Mouse (Mus musculus): Measurements from ENCODE around the gene Irx6. TPM values are rescaled to one million over a fixed set of nuclear protein-coding genes. Genes with fewer than 3 reads are reported as not detected.
A peak's percentile ranks its signal among the peaks of the same experiment; 100 is the strongest.

Gene Irx6
- polyA plus RNA-seq, 1 experiment from 2014 or later: 1.8 TPM

DNA sequence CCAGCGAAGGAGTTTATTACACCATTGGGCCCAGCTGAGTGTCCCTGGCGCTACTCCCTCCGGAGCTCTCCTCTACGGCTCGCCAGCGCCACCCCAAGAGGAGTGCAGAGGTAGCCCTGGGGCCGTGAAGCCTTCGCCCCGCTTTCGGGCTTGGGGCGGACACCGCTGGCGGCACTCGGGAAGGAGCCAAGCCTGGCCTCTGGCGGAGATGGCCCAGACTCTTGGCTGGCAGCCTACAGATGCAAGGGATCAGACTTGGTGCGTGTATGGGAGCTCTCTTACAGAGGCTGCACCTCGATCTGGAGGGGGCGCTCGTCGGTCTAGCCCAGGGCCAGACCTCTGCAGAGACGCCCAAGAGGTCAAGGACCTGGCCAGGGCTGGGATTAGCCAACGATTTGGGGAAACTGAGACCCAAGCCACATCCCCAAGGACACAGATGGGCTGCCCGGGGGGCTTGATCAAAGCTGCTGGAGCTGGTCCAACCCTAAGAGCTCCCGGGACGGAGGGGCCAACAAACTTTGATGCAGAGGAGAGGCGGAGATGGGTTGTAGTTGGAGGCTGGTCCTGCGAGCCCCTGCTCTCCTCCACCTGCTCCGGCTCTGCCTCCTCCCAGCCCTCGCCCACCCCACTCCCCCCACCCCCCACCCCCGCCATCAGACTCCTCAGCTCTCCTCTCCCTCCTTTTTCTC, 389 bp upstream of the Irx6 start:
- H3K4me2 ChIP-seq: peak overlapping the region; percentile 89
- peak; percentile 68 for ATAC-seq (ENCODE audit: extremely low read depth, insufficient number of reproducible peaks, low FRiP score, low TSS enrichment)
- H3K4me1 ChIP-seq: peaks cover 24% of the 10 kb centered on the region
- H3K27ac ChIP-seq (replicated peaks): no peak overlapping the region
- WGBS: 2% methylated on average over 29 of the region's 30 CpGs
- no peaks in the 10 kb centered on the region for H3K9me3 ChIP-seq
- H3K36me3 ChIP-seq: no peaks in the 10 kb centered on the region
- H3K27me3 ChIP-seq (replicated peaks): peaks cover 96% of the 10 kb centered on the region
- peak overlapping the region; percentile 59 for H3K4me3 ChIP-seq
- peak overlapping the region; percentile 75 for H3K9ac ChIP-seq

DNA sequence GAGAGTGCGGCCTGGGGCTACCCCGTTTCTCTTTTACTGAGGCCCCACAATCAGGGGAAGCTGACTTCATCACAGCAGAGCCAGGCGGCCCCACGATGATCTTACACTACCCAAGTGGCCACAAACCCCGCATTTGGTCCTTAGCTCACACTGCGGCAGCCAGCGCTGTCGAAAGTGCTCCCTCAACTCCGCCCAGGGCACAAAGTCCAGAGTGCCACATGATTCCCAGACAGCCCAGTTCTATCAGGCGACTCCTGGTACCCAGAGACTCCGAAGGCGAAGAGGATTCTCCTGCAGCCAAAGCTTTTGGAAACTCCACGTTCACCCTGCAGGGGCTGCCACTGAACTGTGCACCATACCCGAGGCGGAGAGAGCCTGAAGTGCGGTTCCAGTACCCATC, 4.3 kb downstream of the Irx6 start:
- 13% methylated on average over 16 of the region's 16 CpGs for WGBS
- H3K4me3 ChIP-seq: peak overlapping the region; percentile 35
- peaks cover 93% of the 10 kb centered on the region for H3K27me3 ChIP-seq (replicated peaks)
- no peak for ATAC-seq (ENCODE audit: extremely low read depth, insufficient number of reproducible peaks, low FRiP score, low TSS enrichment)
- peak overlapping the region; percentile 58 for H3K4me2 ChIP-seq
- H3K9ac ChIP-seq: peak overlapping the region; percentile 30; the same call in 1 of the 2 replicates
- H3K36me3 ChIP-seq: no peaks in the 10 kb centered on the region
- H3K27ac ChIP-seq (replicated peaks): no peak overlapping the region
- H3K4me1 ChIP-seq: peaks cover 18% of the 10 kb centered on the region
- no peaks in the 10 kb centered on the region for H3K9me3 ChIP-seq

DNA sequence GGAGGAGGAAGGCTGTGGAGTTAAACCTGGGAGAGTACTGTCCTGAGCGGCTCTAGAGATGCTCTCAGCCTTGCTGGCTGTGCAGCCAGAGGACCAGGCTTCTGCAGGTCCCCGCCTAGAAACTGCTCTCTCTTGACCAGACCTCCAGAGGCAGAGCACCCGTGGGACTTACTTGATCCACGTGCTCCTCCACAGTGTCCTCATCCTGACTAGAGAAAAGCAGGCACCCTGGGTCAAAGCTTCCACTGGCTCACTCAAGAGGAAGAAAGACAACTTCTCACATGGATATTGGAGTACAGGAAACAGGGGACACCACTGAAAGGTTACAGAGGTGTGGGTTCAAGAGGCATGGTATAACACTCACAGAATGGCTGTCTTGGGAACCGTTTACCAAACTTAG, 23.3 kb downstream of the Irx6 start:
- Histone ChIP-seq H3K4me1 (no peaks in the 10 kb centered on the region), H3K9me3 (peaks cover 11% of the 10 kb centered on the region; the same call in 1 of the 2 replicates), H3K4me2 (no peak overlapping the region), H3K4me3 (no peak overlapping the region), H3K27me3 (replicated peaks) (no peaks in the 10 kb centered on the region; the same call in none of the 2 replicates), H3K27ac (replicated peaks) (no peak overlapping the region), H3K36me3 (no peaks in the 10 kb centered on the region), H3K9ac (no peak overlapping the region)
- no peak for ATAC-seq (ENCODE audit: extremely low read depth, insufficient number of reproducible peaks, low FRiP score, low TSS enrichment)
- whole genome bisulfite sequencing: 81% methylated on average over 5 of the region's 5 CpGs

DNA sequence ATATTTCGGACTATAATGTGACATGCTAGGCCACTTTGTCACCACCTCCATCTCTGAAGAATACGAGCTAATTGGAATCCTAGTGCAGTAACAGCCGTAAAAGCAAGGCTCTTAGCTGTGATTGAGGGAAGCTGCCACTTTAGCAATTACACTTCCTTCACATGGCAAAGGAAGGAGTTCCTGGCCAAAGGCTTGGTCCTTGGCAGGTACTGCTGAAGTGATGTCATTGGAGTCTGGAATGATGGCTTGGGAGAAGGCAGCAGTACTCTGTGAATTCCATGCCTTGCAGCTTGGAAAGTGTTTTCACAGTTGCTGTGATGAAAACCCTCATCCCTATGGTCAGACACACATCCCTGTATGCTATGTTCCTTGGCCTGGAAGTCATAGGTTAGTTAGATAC, 24.3 kb downstream of the Irx6 start:
- Histone ChIP-seq H3K4me1 (0 out of 2 replicates have a peak, but pooled peaks cover under 1% of the 10 kb centered on the region), H3K4me3 (no peak overlapping the region), H3K27me3 (replicated peaks) (no peaks in the 10 kb centered on the region; the same call in 1 of the 2 replicates), H3K36me3 (no peaks in the 10 kb centered on the region), H3K9me3 (0 out of 2 replicates have a peak, but pooled peaks cover 4% of the 10 kb centered on the region), H3K27ac (replicated peaks) (no peak overlapping the region), H3K4me2 (no peak overlapping the region), H3K9ac (no peak overlapping the region)
- 63% methylated on average over 3 of the region's 3 CpGs for WGBS
- ATAC-seq (ENCODE audit: extremely low read depth, insufficient number of reproducible peaks, low FRiP score, low TSS enrichment): no peak

DNA sequence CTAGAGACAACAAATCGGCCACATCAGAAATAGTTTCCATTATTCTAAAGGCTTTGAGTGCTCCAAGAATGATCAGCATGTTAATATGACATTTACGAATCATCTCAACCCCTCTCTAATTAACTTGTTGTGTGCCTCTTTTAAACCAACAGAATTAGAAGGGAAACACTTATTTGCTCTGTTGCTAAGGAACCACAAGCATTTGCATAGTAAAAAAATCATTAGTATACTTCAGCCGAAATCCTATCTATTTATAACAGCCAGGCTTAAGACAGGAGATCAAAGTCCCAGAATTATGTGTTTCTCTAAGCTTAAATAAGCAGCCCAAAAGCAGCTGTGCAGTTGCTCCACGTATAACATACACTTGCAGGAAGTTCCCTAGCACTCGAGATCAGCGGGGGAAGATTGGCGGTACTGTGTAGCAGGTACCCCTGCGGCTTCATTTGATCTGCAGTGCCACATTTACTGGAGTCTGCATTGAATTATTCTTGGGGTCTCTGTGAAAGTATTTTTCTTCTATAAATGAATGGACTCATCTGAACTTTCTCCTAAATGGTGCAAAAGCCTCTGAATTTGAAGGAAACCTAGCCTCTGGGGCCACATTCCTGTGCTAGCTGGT, 25.9 kb downstream of the Irx6 start:
- H3K4me2 ChIP-seq: no peak overlapping the region
- no peak overlapping the region for H3K27ac ChIP-seq (replicated peaks)
- no peak overlapping the region for H3K9ac ChIP-seq
- H3K27me3 ChIP-seq (replicated peaks): no peaks in the 10 kb centered on the region; the same call in 1 of the 2 replicates
- no peaks in the 10 kb centered on the region for H3K9me3 ChIP-seq
- no peak overlapping the region for H3K4me3 ChIP-seq
- H3K4me1 ChIP-seq: 0 out of 2 replicates have a peak, but pooled peaks cover 3% of the 10 kb centered on the region
- no peak for ATAC-seq (ENCODE audit: extremely low read depth, insufficient number of reproducible peaks, low FRiP score, low TSS enrichment)
- WGBS: 66% methylated on average over 8 of the region's 8 CpGs
- H3K36me3 ChIP-seq: no peaks in the 10 kb centered on the region

DNA sequence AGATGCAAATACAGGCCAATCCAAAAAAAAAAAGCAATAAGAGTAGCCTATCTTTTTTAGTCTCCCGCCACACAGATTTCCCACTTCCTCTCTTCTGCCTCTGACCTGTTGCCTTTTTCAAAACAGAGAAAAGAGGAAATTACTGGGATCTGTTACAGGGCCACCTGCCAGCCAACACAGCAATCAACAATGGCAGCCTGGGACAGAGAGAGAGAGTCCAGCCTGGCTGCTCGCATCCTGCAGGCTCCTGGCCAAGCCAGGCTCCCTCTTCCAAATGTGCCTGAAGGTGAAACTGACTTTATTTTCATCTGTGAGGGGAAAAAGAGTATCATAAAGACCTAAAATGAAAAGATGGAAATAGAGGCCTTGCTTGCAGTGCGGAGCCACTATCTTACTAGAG, 29.3 kb downstream of the Irx6 start:
- 69% methylated on average over 3 of the region's 3 CpGs for WGBS
- no peak overlapping the region for H3K4me2 ChIP-seq
- no peaks in the 10 kb centered on the region for H3K27me3 ChIP-seq (replicated peaks)
- H3K9me3 ChIP-seq: no peaks in the 10 kb centered on the region
- H3K27ac ChIP-seq (replicated peaks): peak overlapping the region; percentile 50; the same call in 1 of the 2 replicates
- H3K4me1 ChIP-seq: 0 out of 2 replicates have a peak, but pooled peaks cover 3% of the 10 kb centered on the region
- no peak for ATAC-seq (ENCODE audit: extremely low read depth, insufficient number of reproducible peaks, low FRiP score, low TSS enrichment)
- H3K36me3 ChIP-seq: no peaks in the 10 kb centered on the region
- H3K4me3 ChIP-seq: no peak overlapping the region
- H3K9ac ChIP-seq: no peak overlapping the region

DNA sequence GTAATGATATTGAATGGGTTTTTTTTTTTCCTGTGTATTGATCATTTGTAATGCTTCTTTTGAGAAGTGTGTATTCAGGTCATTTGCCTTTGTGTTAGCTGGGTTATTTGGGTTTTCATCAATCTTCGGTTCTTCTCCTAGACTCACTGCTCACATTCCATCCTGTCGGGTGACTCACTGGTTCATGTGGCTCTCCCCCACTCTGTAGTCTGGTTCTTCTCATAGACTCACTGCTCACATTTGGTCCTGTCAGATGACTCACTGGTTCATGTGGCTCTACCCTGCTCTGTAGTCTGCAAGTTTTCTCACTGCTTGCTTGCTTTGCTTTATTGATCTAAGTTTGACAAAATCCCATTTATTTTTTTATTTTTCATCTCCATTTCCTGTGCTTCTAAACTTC, 32.2 kb downstream of the Irx6 start:
- Histone ChIP-seq H3K4me2 (no peak overlapping the region), H3K27me3 (replicated peaks) (no peaks in the 10 kb centered on the region), H3K9ac (no peak overlapping the region), H3K27ac (replicated peaks) (no peak overlapping the region), H3K4me1 (0 out of 2 replicates have a peak, but pooled peaks cover 3% of the 10 kb centered on the region), H3K4me3 (no peak overlapping the region), H3K36me3 (no peaks in the 10 kb centered on the region), H3K9me3 (peaks cover 19% of the 10 kb centered on the region; the same call in 1 of the 2 replicates)
- ATAC-seq (ENCODE audit: extremely low read depth, insufficient number of reproducible peaks, low FRiP score, low TSS enrichment): no peak
- 8% methylated on average over 2 of the region's 2 CpGs for WGBS

DNA sequence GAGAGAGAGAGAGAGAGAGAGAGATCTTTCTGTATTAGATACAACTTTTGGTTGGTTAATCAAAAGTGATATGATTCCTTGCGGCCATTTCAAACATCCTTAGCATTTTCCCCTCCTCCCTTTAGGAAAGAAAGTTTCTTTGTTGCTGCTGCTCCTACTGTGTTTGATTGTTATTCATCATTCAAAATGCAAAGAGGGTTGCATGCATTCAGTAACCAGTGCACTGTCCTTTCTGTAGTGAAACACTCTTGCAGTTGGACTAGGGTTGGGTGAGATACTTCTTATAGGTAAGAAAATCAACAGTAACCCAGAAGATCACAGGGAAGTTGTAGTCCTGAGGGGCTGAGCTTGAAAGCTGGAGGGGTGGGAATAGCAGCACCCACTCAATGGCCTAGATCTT, 39.2 kb downstream of the Irx6 start:
- 76% methylated on average over 1 of the region's 1 CpGs for WGBS
- Histone ChIP-seq H3K9ac (no peak overlapping the region), H3K4me3 (no peak overlapping the region), H3K4me2 (no peak overlapping the region), H3K27ac (replicated peaks) (no peak overlapping the region), H3K9me3 (peaks cover 20% of the 10 kb centered on the region; the same call in 1 of the 2 replicates), H3K36me3 (no peaks in the 10 kb centered on the region), H3K4me1 (peaks cover 10% of the 10 kb centered on the region), H3K27me3 (replicated peaks) (no peaks in the 10 kb centered on the region)
- ATAC-seq (ENCODE audit: extremely low read depth, insufficient number of reproducible peaks, low FRiP score, low TSS enrichment): no peak

DNA sequence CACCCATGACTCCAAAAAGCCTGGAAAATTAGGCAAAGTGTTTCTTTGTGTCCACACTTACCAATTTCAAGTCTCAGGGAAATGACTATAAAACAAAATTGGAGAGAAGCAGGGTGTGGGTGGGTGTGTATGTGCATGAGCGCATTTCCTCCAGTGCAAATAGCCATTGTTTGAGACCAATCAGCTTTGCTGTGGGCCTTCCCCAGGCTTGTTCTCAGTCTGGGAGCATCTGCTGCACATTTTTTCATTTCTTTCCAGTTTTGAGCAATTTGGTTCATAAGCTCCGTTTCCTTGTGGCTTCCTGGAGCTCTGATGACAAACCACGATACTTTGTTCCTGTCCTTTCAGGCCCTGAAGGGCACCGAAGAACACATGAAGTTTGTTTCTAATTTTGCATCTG, 43.3 kb downstream of the Irx6 start:
- 59% methylated on average over 4 of the region's 4 CpGs for WGBS
- no peak overlapping the region for H3K9ac ChIP-seq
- no peak for ATAC-seq (ENCODE audit: extremely low read depth, insufficient number of reproducible peaks, low FRiP score, low TSS enrichment)
- H3K27ac ChIP-seq (replicated peaks): 0 out of 2 replicates have a peak overlapping the region, but pooled peaks have one; percentile 17
- peaks cover 14% of the 10 kb centered on the region for H3K4me1 ChIP-seq
- H3K9me3 ChIP-seq: no peaks in the 10 kb centered on the region
- 0 out of 2 replicates have a peak, but pooled peaks cover 5% of the 10 kb centered on the region for H3K27me3 ChIP-seq (replicated peaks)
- no peak overlapping the region for H3K4me3 ChIP-seq
- no peak overlapping the region for H3K4me2 ChIP-seq
- H3K36me3 ChIP-seq: no peaks in the 10 kb centered on the region

DNA sequence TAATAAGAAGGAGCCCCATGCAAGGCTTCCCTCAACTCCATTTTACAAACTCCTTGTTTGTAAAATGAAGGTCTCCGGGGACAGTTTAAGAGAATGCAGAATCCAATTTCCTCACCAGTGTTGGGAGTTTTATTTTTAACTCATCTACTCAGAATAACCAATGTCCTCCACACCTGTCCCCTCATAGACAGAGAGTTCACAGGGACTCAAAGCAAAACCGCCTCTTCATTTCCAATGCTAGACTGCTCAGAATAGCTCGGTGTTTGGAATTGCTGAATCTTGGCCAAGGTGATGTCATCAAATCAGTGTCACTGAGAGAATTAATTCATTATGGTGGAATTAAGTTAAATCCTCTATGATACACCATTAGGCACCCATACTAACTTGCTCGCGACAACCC, 44.0 kb downstream of the Irx6 start:
- H3K27me3 ChIP-seq (replicated peaks): 0 out of 2 replicates have a peak, but pooled peaks cover 5% of the 10 kb centered on the region
- no peak overlapping the region for H3K4me3 ChIP-seq
- peaks cover 20% of the 10 kb centered on the region for H3K4me1 ChIP-seq
- no peak overlapping the region for H3K9ac ChIP-seq
- ATAC-seq (ENCODE audit: extremely low read depth, insufficient number of reproducible peaks, low FRiP score, low TSS enrichment): no peak
- H3K9me3 ChIP-seq: no peaks in the 10 kb centered on the region
- 53% methylated on average over 5 of the region's 5 CpGs for WGBS
- no peaks in the 10 kb centered on the region for H3K36me3 ChIP-seq
- H3K27ac ChIP-seq (replicated peaks): 0 out of 2 replicates have a peak overlapping the region, but pooled peaks have one; percentile 17
- H3K4me2 ChIP-seq: no peak overlapping the region

DNA sequence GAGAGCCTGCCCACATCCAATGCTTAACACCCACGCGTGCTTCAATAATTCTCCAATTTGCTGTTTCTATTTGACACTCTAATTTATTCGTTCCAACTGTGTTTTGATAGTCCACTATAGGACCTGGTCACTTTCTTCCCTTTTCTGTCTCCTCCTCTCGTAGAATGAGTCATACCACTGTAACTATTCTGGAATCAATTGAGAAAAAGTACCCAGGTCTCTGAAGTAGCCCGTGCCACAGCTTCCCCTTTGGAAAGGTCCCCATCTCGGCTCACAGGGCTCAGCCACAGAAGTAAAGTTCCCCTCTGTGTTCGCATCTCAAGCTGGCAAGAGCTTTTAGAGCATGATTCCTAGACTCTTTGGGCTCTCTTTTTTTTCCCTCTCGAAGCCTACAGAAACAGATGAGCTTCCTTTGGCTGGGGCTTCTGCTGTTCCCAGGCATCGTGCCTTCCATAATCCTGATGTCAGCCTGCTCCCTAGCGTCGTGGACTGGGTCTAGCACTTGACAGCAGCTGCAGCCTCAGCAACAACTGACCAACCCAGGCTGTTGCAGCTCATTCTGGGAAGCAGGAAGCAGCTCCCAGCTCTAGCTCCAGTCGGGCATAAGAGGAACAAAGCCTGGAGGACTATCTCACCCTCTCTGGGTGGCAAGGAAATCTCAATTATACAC, 47.3 kb downstream of the Irx6 start:
- Histone ChIP-seq H3K4me2 (peak overlapping the region; percentile 48), H3K4me3 (no peak overlapping the region), H3K36me3 (no peaks in the 10 kb centered on the region), H3K27ac (replicated peaks) (no peak overlapping the region), H3K27me3 (replicated peaks) (peaks cover 5% of the 10 kb centered on the region; the same call in 1 of the 2 replicates), H3K9me3 (no peaks in the 10 kb centered on the region), H3K4me1 (peaks cover 35% of the 10 kb centered on the region), H3K9ac (no peak overlapping the region)
- 35% methylated on average over 12 of the region's 12 CpGs for WGBS
- no peak for ATAC-seq (ENCODE audit: extremely low read depth, insufficient number of reproducible peaks, low FRiP score, low TSS enrichment)
